Mouse (Mus musculus) naive thymus-derived CD4-positive, alpha-beta T cell, adult 2 months (primary cell): Measurements from ENCODE around the gene Pax6.

Experiments used
- DNase-seq: peaks from one replicate; pipeline ENCODE4 v3.0.0-alpha.2; 2011; ENCODE audit warnings: low read depth

Gene Pax6

GRCm38 (mm10) chr2:105671798-105672595 is 3.3 kb downstream of the Pax6 start:
- DNase-seq = no peak

- no peak for DNase-seq
These were observed 3.9 kb downstream of the Pax6 start for GRCm38 (mm10) chr2:105672596-105672960.

GRCm38 (mm10) chr2:105673054-105673453 is 4.4 kb downstream of the Pax6 start:
- DNase-seq = no peak

- no peak for DNase-seq
These were observed 4.9 kb downstream of the Pax6 start for GRCm38 (mm10) chr2:105673631-105674060.

GRCm38 (mm10) chr2:105674061-105674874 is 5.6 kb downstream of the Pax6 start:
- DNase-seq = no peak

GRCm38 (mm10) chr2:105674875-105675729 is 6.4 kb downstream of the Pax6 start:
- DNase-seq = no peak

- no peak for DNase-seq
These were observed 7.0 kb downstream of the Pax6 start for GRCm38 (mm10) chr2:105675730-105676079.

GRCm38 (mm10) chr2:105676080-105676908 is 7.6 kb downstream of the Pax6 start:
- no peak for DNase-seq

- DNase-seq = no peak
These were observed 8.3 kb downstream of the Pax6 start for GRCm38 (mm10) chr2:105676909-105677433.

GRCm38 (mm10) chr2:105677434-105678105 is 8.9 kb downstream of the Pax6 start:
- no peak for DNase-seq

GRCm38 (mm10) chr2:105678306-105678705 is 9.6 kb downstream of the Pax6 start:
- DNase-seq = no peak

- DNase-seq = no peak
These were observed 10.2 kb downstream of the Pax6 start for GRCm38 (mm10) chr2:105678880-105679321.

- no peak for DNase-seq
These were observed 10.6 kb downstream of the Pax6 start for GRCm38 (mm10) chr2:105679331-105679730.

- no peak for DNase-seq
These were observed 11.7 kb downstream of the Pax6 start for GRCm38 (mm10) chr2:105680146-105680998.

- DNase-seq = no peak
These were observed 12.5 kb downstream of the Pax6 start for GRCm38 (mm10) chr2:105680999-105681710.

GRCm38 (mm10) chr2:105682011-105682501 is 13.4 kb downstream of the Pax6 start:
- no peak for DNase-seq

GRCm38 (mm10) chr2:105682634-105683351 is 14.1 kb downstream of the Pax6 start:
- DNase-seq = no peak
